Mouse (Mus musculus) cerebellum, adult 2 months (tissue): ENCODE measurements around the gene Stk4.

Source experiments
- CTCF ChIP-seq: fragments of 200-500 bp; IDR thresholded peaks from 2 replicates; pipeline ENCODE4 v1.5.1; 2011; ENCODE audit warnings: low read depth, mild to moderate bottlenecking, control low read depth, low read length, moderate library complexity, borderline replicate concordance; ENCODE audit not compliant: insufficient read depth
- POLR2A ChIP-seq: fragments of 200-500 bp; IDR thresholded peaks from 2 replicates; pipeline ENCODE4 v1.6.1; 2011; ENCODE audit warnings: low read length, control low read depth, borderline replicate concordance; ENCODE audit not compliant: insufficient read depth

DNA sequence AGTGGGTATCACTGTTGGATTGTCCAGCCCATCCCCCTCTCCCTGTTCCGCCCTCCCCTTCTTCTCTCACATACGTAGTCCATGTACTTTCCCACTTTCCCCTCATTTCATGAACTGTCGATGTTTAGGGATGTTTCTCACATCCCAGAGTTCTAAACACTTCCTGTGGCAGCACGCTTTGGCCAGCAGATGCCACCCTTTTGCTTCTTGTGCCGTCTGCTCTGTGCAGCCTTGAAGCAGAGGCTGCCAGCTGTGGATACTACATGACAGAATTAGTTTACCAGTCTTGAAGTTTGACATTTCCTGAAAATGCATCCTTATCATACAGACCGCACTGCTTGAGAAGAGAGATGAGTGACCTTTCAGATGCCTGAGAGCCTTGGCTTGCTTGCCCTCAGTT lies 64.4 kb downstream of the Stk4 start:
- TF ChIP-seq CTCF, result peak; percentile 56
- TF ChIP-seq POLR2A, result no peak
